Mouse (Mus musculus): ENCODE data around the gene Gm4214.
"Not testable (repeated sequence)": the region's sequence is repeated elsewhere in the genome, so short reads cannot be mapped to it uniquely, and the experiment has no call there.

The Gm4214 gene

GRCm38 (mm10) chr7:22984573-22984972 is at the start of gene Gm4214:
Gene Gm4214 (minus strand): TSS chr7:22984673.
- DNase-seq (ENCODE audit: low spot score), result not testable (repeated sequence)

GRCm38 (mm10) chr7:23019823-23020222 is 35.4 kb upstream of the Gm4214 start, which contains the start of gene Gm4216:
Gene Gm4216 (minus strand): TSS chr7:23019923.
- not testable (repeated sequence) for DNase-seq (ENCODE audit: low spot score)

All from c-Kit-positive CD71-positive TER-119-positive erythroid progenitor cells, embryonic 14.5 days (primary cell).